ENCODE assay signal across 25 mouse cellular contexts in genomic region chr12:16221142-16221541, GRCm38 (mm10).
DNase-seq lines count a peak whose midpoint lies in the region; ATAC-seq and TF ChIP-seq lines count a peak whose summit lies in the region.
"Had no signal": no experiment of that assay in that cellular context is flagged by ENCODE, and none has a peak within 500 bp of the region (broad histone marks: within the 10 kb centered on the region; RNA-seq: fewer than 3 reads in every experiment).

No protein-coding gene starts in this region.

- H3K27ac ChIP-seq in heart, embryonic 10.5 days = no peak overlapping the region
- 0 out of 2 replicates have a peak overlapping the region, but pooled peaks have one; percentile 9 for H3K27ac ChIP-seq in heart, embryonic 15.5 days
- peak overlapping the region; percentile 1; the same call in 1 of the 2 replicates for H3K27ac ChIP-seq in heart, embryonic 16.5 days (ENCODE audit: low read length)
- no peak overlapping the region for H3K27ac ChIP-seq in cerebellum, adult 2 months (ENCODE audit: insufficient read depth, low read length)
- H3K27ac ChIP-seq: embryonic facial prominence, embryonic 10.5 days; embryonic facial prominence, embryonic 15.5 days; hindbrain, embryonic 13.5 days; limb, embryonic 12.5 days; liver, embryonic 15.5 days; midbrain, embryonic 10.5 days; midbrain, embryonic 15.5 days; stomach, embryonic 15.5 days had no signal

- DNase-seq in heart, adult 11 months = peak; percentile 90
- DNase-seq in heart, embryonic 10.5 days (ENCODE audit: low spot score) = no peak
- no peak for DNase-seq in heart, postnatal 25 days (ENCODE audit: low spot score)
- DNase-seq in 3T3-L1 (ENCODE audit: low read depth, low spot score) = peak; percentile 85
- DNase-seq in cerebellum, adult 2 months = no peak
- DNase-seq: adrenal gland, postnatal 25 days; cerebellum, adult 11-12 months; cerebellum, postnatal 14 days; gastrocnemius, postnatal 36 days; lung, embryonic 14.5 days; lung, postnatal 14 days; right cerebral cortex, postnatal 25 days had no signal

- H3K9ac ChIP-seq in heart, embryonic 15.5 days = no peak overlapping the region
- no peak overlapping the region for H3K9ac ChIP-seq in heart, embryonic 16.5 days (ENCODE audit: low read length)
- H3K9ac ChIP-seq: embryonic facial prominence, embryonic 15.5 days; hindbrain, embryonic 13.5 days; limb, embryonic 12.5 days; liver, embryonic 15.5 days; lung, embryonic 14.5 days; midbrain, embryonic 15.5 days; stomach, embryonic 15.5 days had no signal

- no peak; the same call in 1 of the 2 replicates for ATAC-seq in heart, embryonic 15.5 days (replicated peaks; ENCODE audit: insufficient number of reproducible peaks, insufficient read depth, low FRiP score, low read depth)
- no peak for ATAC-seq in heart, embryonic 16.5 days (replicated peaks; ENCODE audit: extremely low read depth, insufficient read depth, low FRiP score)
- ATAC-seq in megakaryocyte-erythroid progenitor cell, adult 5-6 weeks (replicated peaks; ENCODE audit: low FRiP score, low TSS enrichment, poor library complexity, severe bottlenecking) = no peak
- ATAC-seq: forebrain, embryonic 14.5 days; intestine, embryonic 16.5 days; midbrain, embryonic 15.5 days had no signal

- no peaks in the 10 kb centered on the region for H3K9me3 ChIP-seq in heart, embryonic 10.5 days
- no peaks in the 10 kb centered on the region for H3K9me3 ChIP-seq in heart, embryonic 15.5 days (replicated peaks)
- H3K9me3 ChIP-seq in heart, embryonic 16.5 days (replicated peaks; ENCODE audit: control insufficient read depth, low read length) = no peaks in the 10 kb centered on the region
- H3K9me3 ChIP-seq: embryonic facial prominence, embryonic 10.5 days; embryonic facial prominence, embryonic 15.5 days; hindbrain, embryonic 13.5 days; limb, embryonic 12.5 days; liver, embryonic 15.5 days; midbrain, embryonic 10.5 days; midbrain, embryonic 15.5 days; stomach, embryonic 15.5 days had no signal

- intact Hi-C loops in heart, postnatal 25 days (cut with DNase I) = loop anchor here (2.0 to 5.0 kb wide), 4 partner anchors 34 to 311 kb away; no protein-coding TSS in a partner anchor

- H3K27me3 ChIP-seq in heart, embryonic 10.5 days (ENCODE audit: insufficient read depth, poor library complexity, severe bottlenecking) = no peaks in the 10 kb centered on the region
- no peaks in the 10 kb centered on the region for H3K27me3 ChIP-seq in heart, embryonic 15.5 days
- no peaks in the 10 kb centered on the region for H3K27me3 ChIP-seq in heart, embryonic 16.5 days (ENCODE audit: control insufficient read depth, insufficient read depth, low read length)
- no peaks in the 10 kb centered on the region; the same call in 1 of the 2 replicates for H3K27me3 ChIP-seq in cerebellum, adult 2 months (ENCODE audit: control insufficient read depth, insufficient read depth, low read length)
- H3K27me3 ChIP-seq: embryonic facial prominence, embryonic 15.5 days; hindbrain, embryonic 13.5 days; limb, embryonic 12.5 days; liver, embryonic 15.5 days; midbrain, embryonic 15.5 days; stomach, embryonic 15.5 days had no signal

- H3K36me3 ChIP-seq in heart, embryonic 10.5 days = no peaks in the 10 kb centered on the region
- H3K36me3 ChIP-seq in heart, embryonic 15.5 days = no peaks in the 10 kb centered on the region
- H3K36me3 ChIP-seq in heart, embryonic 16.5 days (ENCODE audit: control insufficient read depth, insufficient read depth) = no peaks in the 10 kb centered on the region
- H3K36me3 ChIP-seq: embryonic facial prominence, embryonic 10.5 days; embryonic facial prominence, embryonic 15.5 days; hindbrain, embryonic 13.5 days; limb, embryonic 12.5 days; liver, embryonic 15.5 days; midbrain, embryonic 10.5 days; midbrain, embryonic 15.5 days; stomach, embryonic 15.5 days had no signal

- no peak overlapping the region for H3K4me3 ChIP-seq in heart, embryonic 10.5 days
- H3K4me3 ChIP-seq in heart, embryonic 15.5 days = no peak overlapping the region
- no peak overlapping the region for H3K4me3 ChIP-seq in heart, embryonic 16.5 days (ENCODE audit: low read length)
- H3K4me3 ChIP-seq in cerebellum, adult 2 months (replicated peaks; ENCODE audit: insufficient read depth, low read depth, low read length) = no peak overlapping the region
- H3K4me3 ChIP-seq: embryonic facial prominence, embryonic 10.5 days; embryonic facial prominence, embryonic 15.5 days; hindbrain, embryonic 13.5 days; limb, embryonic 12.5 days; liver, embryonic 15.5 days; midbrain, embryonic 10.5 days; midbrain, embryonic 15.5 days; stomach, embryonic 15.5 days had no signal

- WGBS in heart, embryonic 10.5 days = 90% methylated on average over 1 of the region's 1 CpGs
- WGBS in heart, embryonic 15.5 days = 50% methylated on average over 1 of the region's 1 CpGs
- WGBS in heart, embryonic 16.5 days = 46% methylated on average over 1 of the region's 1 CpGs
- WGBS in cerebellum, adult 2 months = 41% methylated on average over 1 of the region's 1 CpGs

- no peak for TF ChIP-seq POLR2A in cerebellum, adult 2 months (IDR thresholded peaks at IDR 0.05; ENCODE audit: borderline replicate concordance, insufficient read depth, low read length)

- no peak for TF ChIP-seq CTCF in cerebellum, adult 2 months (IDR thresholded peaks at IDR 0.05; ENCODE audit: borderline replicate concordance, insufficient read depth, low read depth, low read length)

- peaks cover 3% of the 10 kb centered on the region; the same call in 1 of the 2 replicates for H3K4me1 ChIP-seq in heart, embryonic 10.5 days
- peaks cover 11% of the 10 kb centered on the region for H3K4me1 ChIP-seq in heart, embryonic 15.5 days (replicated peaks)
- peaks cover 14% of the 10 kb centered on the region for H3K4me1 ChIP-seq in heart, embryonic 16.5 days (ENCODE audit: control insufficient read depth, insufficient read depth, low read length)
- H3K4me1 ChIP-seq in cerebellum, adult 2 months (ENCODE audit: control insufficient read depth, insufficient read depth, low read length) = no peaks in the 10 kb centered on the region
- H3K4me1 ChIP-seq: embryonic facial prominence, embryonic 10.5 days; embryonic facial prominence, embryonic 15.5 days; limb, embryonic 12.5 days; liver, embryonic 15.5 days; midbrain, embryonic 10.5 days; midbrain, embryonic 15.5 days; stomach, embryonic 15.5 days had no signal

- no peak overlapping the region for H3K4me2 ChIP-seq in heart, embryonic 15.5 days
- no peak overlapping the region for H3K4me2 ChIP-seq in heart, embryonic 16.5 days (ENCODE audit: low read depth, low read length)
- H3K4me2 ChIP-seq: embryonic facial prominence, embryonic 15.5 days; hindbrain, embryonic 13.5 days; limb, embryonic 12.5 days; liver, embryonic 15.5 days; lung, embryonic 14.5 days; midbrain, embryonic 15.5 days; stomach, embryonic 15.5 days had no signal

Comparison
In these comparisons a context has a peak if more than half of its experiments do, and no peak if none do; other contexts are left out.
1. DNase-seq: peak in heart, adult 11 months (single experiment) and 3T3-L1 (single experiment); none in heart, embryonic 10.5 days (single experiment), heart, postnatal 25 days (single experiment) and cerebellum, adult 2 months (0 of 2).
2. H3K27ac ChIP-seq: peak in heart, embryonic 15.5 days (single experiment) and heart, embryonic 16.5 days (single experiment); none in heart, embryonic 10.5 days (single experiment) and cerebellum, adult 2 months (single experiment).